Mouse (Mus musculus): ENCODE results near the gene Slc25a12.

GRCm38 (mm10) chr2:71383890-71384289 is 16.3 kb upstream of the Slc25a12 start:
- no peak for TF ChIP-seq POLR2A (IDR thresholded peaks at IDR 0.05; ENCODE audit: insufficient read length, low read depth)
- no peak for TF ChIP-seq MAX (IDR thresholded peaks at IDR 0.05; ENCODE audit: low read depth)
